Mouse (Mus musculus) ES-E14 (cell line): Measurements from ENCODE around the gene Hmgb1.

Source experiments
- ZC3H11A ChIP-seq: IDR thresholded peaks from 2 replicates; pipeline ENCODE4 v1.6.1; 2012; ENCODE audit warnings: low read depth, mild to moderate bottlenecking, inconsistent platforms, low read length, borderline replicate concordance
- ZNF384 ChIP-seq: IDR thresholded peaks from 2 replicates; pipeline ENCODE4 v1.6.1; 2012; ENCODE audit warnings: low read depth, low read length, inconsistent platforms

DNA sequence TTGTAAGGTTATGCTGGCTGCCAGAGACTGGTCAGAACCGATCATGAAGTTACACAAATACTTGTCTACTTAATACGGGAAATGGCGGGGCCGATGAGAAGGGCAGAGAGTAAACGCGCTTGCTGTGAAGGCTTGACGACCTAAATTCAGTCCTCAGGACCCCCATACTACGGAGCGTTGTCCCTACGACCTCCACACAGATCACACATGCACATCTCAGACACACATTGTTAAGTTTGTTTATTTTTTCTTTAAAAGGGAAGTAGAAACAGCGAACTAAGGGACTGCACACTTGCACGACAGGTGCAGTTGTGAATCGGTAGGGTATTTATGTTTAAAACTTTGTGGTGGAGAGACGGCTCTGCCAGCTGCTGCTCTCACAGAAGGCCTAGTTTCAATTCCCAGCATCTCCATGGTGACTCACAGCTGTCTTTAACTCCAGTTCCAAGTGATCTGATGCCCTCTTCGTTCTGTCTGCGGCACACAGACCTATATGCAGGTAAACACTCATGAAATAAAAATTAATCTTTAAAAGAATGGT lies 64.9 kb downstream of the Hmgb1 start:
- no peak for TF ChIP-seq ZC3H11A
- no peak for TF ChIP-seq ZNF384
